Mouse (Mus musculus): ENCODE results near the gene Eps8l1. TPM values are rescaled to one million over a fixed set of nuclear protein-coding genes. Genes with fewer than 3 reads are reported as not detected.

The Eps8l1 gene
- polyA plus RNA-seq, 1 experiment from 2014 or later: 1.7 TPM

DNA sequence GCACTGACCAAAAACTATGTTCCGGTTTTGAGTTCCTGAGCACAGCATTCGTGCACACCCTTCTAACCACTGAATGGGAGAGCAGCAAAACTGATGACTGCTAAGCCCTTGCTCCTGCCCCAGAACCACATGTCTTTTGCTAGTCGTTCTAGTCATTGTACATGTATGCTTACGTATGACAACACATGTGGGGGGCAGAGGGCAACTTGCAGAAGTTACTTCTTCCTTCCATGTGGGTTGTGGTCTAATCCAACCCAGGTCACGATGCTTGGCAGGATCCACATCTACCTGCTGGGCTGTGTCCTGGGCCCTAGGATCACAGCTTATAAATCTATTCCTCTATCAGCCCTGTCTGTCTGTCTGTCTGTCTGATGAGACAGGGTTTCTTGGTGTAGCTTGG, 43.4 kb downstream of the Eps8l1 start:
- no peak for DNase-seq (ENCODE audit: low spot score)
- Histone ChIP-seq H3K27ac (no peak overlapping the region), H3K36me3 (peaks cover 10% of the 10 kb centered on the region; the same call in 1 of the 2 replicates), H3K4me3 (no peak overlapping the region), H3K27me3 (ENCODE audit: insufficient read depth, poor library complexity, severe bottlenecking) (no peaks in the 10 kb centered on the region), H3K9me3 (no peaks in the 10 kb centered on the region), H3K4me1 (peaks cover 28% of the 10 kb centered on the region)
- WGBS: 81% methylated on average over 5 of the region's 5 CpGs

- H3K4me1 ChIP-seq: peaks cover 27% of the 10 kb centered on the region
- H3K27ac ChIP-seq: peak overlapping the region; percentile 49
- no peaks in the 10 kb centered on the region for H3K27me3 ChIP-seq (ENCODE audit: insufficient read depth, poor library complexity, severe bottlenecking)
- WGBS: 45% methylated on average over 11 of the region's 11 CpGs
- no peaks in the 10 kb centered on the region for H3K9me3 ChIP-seq
- H3K36me3 ChIP-seq: peaks cover 10% of the 10 kb centered on the region; the same call in 1 of the 2 replicates
- H3K4me3 ChIP-seq: no peak overlapping the region
- no peak for DNase-seq (ENCODE audit: low spot score)
Observed at GRCm38 (mm10) chr7:4504646-4505435, 44.4 kb downstream of the Eps8l1 start.

DNA sequence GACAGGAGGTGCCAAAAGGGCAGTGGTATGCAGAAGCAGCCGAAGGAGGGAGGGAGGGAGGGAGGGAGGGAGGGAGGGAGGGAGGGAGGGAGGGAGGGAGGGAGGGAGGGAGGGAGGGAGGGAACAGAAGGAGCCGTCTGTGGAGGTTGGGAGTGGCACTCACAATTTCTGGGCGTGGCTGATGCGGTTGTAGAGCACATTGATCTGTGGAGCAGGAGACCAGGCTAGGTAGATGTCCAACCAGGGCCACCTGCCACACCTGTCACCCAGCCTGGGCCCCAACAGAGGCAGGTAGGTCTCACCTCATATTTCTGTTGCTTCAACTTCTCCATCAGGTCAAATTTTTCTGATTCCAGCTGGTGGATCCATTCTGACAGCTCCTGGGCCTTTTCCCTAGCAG, 46.7 kb downstream of the Eps8l1 start:
- H3K27ac ChIP-seq: no peak overlapping the region
- peaks cover 10% of the 10 kb centered on the region; the same call in 1 of the 2 replicates for H3K36me3 ChIP-seq
- H3K9me3 ChIP-seq: no peaks in the 10 kb centered on the region
- WGBS: 62% methylated on average over 3 of the region's 4 CpGs
- H3K4me3 ChIP-seq: no peak overlapping the region
- peaks cover 44% of the 10 kb centered on the region for H3K4me1 ChIP-seq
- H3K27me3 ChIP-seq (ENCODE audit: insufficient read depth, poor library complexity, severe bottlenecking): no peaks in the 10 kb centered on the region
- DNase-seq (ENCODE audit: low spot score): no peak

- Histone ChIP-seq H3K27ac (0 out of 2 replicates have a peak overlapping the region, but pooled peaks have one; percentile 29), H3K27me3 (ENCODE audit: insufficient read depth, poor library complexity, severe bottlenecking) (no peaks in the 10 kb centered on the region), H3K36me3 (peaks cover 10% of the 10 kb centered on the region; the same call in 1 of the 2 replicates), H3K9me3 (no peaks in the 10 kb centered on the region), H3K4me1 (peaks cover 49% of the 10 kb centered on the region), H3K4me3 (no peak overlapping the region)
- 74% methylated on average over 32 of the region's 32 CpGs for WGBS
- no peak for DNase-seq (ENCODE audit: low spot score)
Observed at GRCm38 (mm10) chr7:4508062-4508738, 47.7 kb downstream of the Eps8l1 start.

DNA sequence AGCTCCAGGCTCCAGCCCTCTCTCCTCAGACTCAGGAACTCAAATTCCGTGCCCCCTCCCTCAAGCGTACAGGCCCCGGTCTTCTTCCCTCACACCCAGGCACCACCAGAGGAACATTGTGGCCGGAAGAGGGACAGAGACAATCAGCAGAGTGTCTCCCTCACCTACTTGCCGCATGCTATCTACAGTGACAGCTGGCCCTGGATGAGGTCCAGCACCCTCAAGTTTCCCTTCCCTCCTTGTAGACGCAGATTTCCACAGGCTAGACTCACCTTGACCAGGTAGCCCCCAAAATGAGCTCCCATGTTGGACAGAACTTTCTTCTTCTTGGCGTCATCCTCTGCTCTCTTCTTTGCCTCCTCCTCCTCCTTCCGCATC, 48.3 kb downstream of the Eps8l1 start:
- Histone ChIP-seq H3K4me3 (no peak overlapping the region), H3K4me1 (peaks cover 54% of the 10 kb centered on the region), H3K9me3 (no peaks in the 10 kb centered on the region), H3K36me3 (peaks cover 10% of the 10 kb centered on the region; the same call in 1 of the 2 replicates), H3K27ac (peak overlapping the region; percentile 29; the same call in 1 of the 2 replicates), H3K27me3 (ENCODE audit: insufficient read depth, poor library complexity, severe bottlenecking) (no peaks in the 10 kb centered on the region)
- 76% methylated on average over 8 of the region's 8 CpGs for WGBS
- no peak for DNase-seq (ENCODE audit: low spot score)

- Histone ChIP-seq H3K27me3 (ENCODE audit: insufficient read depth, poor library complexity, severe bottlenecking) (no peaks in the 10 kb centered on the region), H3K4me1 (peaks cover 60% of the 10 kb centered on the region), H3K9me3 (no peaks in the 10 kb centered on the region), H3K27ac (peak overlapping the region; percentile 68), H3K4me3 (peak overlapping the region; percentile 31), H3K36me3 (peaks cover 10% of the 10 kb centered on the region; the same call in 1 of the 2 replicates)
- 13% methylated on average over 24 of the region's 24 CpGs for WGBS
- peak; percentile 96 for DNase-seq (ENCODE audit: low spot score)
Observed at GRCm38 (mm10) chr7:4509863-4510608, 49.6 kb downstream of the Eps8l1 start.

DNA sequence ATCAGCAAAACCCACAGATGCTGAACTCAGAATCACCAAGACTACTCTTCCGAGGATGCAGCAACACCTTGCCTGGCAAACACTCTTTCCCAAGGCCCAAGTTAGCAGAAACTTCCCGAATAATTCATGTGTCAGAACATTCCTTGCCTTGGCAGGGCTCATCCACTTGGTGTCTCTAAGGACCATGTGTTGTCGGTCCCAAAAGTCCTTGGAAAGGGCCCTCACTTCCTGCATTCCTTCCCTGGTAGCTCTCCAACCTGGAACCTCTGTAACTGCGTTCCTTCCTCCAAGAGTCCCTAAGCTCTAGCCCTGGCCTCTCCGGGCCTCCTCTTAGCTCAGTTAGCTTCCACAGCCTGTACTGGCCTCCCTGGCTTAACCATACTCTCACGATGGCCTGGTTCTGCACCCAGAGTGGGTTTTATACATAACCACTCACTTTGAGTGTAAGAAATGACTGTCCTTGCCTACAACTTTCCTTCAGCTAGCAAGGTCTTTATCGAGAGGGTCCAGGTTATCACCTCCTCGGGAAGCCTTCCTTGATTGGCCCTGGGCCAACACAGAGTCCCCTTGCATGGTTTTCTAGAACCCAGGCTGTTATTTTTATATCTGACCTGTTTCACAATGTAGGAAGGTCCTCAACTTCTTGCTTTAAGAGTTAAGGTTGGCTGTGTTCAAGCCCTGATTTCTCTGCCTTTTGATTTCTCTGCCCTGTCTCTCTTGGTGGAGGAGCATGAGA, 51.2 kb downstream of the Eps8l1 start:
- Histone ChIP-seq H3K27me3 (ENCODE audit: insufficient read depth, poor library complexity, severe bottlenecking) (no peaks in the 10 kb centered on the region), H3K4me1 (peaks cover 74% of the 10 kb centered on the region), H3K4me3 (peak overlapping the region; percentile 29; the same call in 1 of the 2 replicates), H3K9me3 (no peaks in the 10 kb centered on the region), H3K27ac (peak overlapping the region; percentile 72), H3K36me3 (peaks cover 10% of the 10 kb centered on the region; the same call in 1 of the 2 replicates)
- no peak for DNase-seq (ENCODE audit: low spot score)
- WGBS: 58% methylated on average over 8 of the region's 8 CpGs

- peaks cover 9% of the 10 kb centered on the region for H3K36me3 ChIP-seq
- H3K4me1 ChIP-seq: peaks cover 82% of the 10 kb centered on the region
- no peaks in the 10 kb centered on the region for H3K9me3 ChIP-seq
- 21% methylated on average over 13 of the region's 13 CpGs for WGBS
- DNase-seq (ENCODE audit: low spot score): no peak
- H3K4me3 ChIP-seq: peak overlapping the region; percentile 37
- H3K27ac ChIP-seq: peak overlapping the region; percentile 87; the same call in 1 of the 2 replicates
- no peaks in the 10 kb centered on the region for H3K27me3 ChIP-seq (ENCODE audit: insufficient read depth, poor library complexity, severe bottlenecking)
Observed at GRCm38 (mm10) chr7:4513236-4513635, 52.8 kb downstream of the Eps8l1 start.

GRCm38 (mm10) chr7:4513829-4514712, 53.6 kb downstream of the Eps8l1 start:
- Histone ChIP-seq H3K4me3 (peak overlapping the region; percentile 37), H3K9me3 (no peaks in the 10 kb centered on the region), H3K36me3 (peaks cover 11% of the 10 kb centered on the region), H3K27me3 (ENCODE audit: insufficient read depth, poor library complexity, severe bottlenecking) (no peaks in the 10 kb centered on the region), H3K4me1 (peaks cover 84% of the 10 kb centered on the region), H3K27ac (peak overlapping the region; percentile 87)
- no peak for DNase-seq (ENCODE audit: low spot score)
- WGBS: 52% methylated on average over 6 of the region's 6 CpGs

DNA sequence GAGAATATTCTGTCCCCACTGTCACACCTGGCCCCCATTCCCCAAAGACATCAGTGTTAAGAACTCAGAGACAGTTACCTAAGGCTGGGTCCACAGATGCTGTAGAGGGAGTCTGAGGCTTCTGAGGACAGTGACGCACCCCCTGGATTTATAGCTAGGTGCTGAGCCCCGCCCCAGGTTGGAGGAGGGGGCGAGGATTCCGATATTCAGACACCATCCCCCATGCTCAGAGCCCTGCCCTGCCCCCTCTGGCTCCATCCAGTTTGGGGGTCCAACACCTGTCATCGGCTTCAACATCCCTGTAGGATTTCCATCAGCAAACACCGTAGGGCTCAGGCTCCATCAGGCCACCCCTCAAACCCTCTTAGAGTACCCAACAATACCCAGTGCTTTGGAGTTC, 55.4 kb downstream of the Eps8l1 start:
- Histone ChIP-seq H3K4me3 (peak overlapping the region; percentile 34), H3K36me3 (peaks cover 26% of the 10 kb centered on the region), H3K9me3 (no peaks in the 10 kb centered on the region), H3K27ac (peak overlapping the region; percentile 87), H3K27me3 (ENCODE audit: insufficient read depth, poor library complexity, severe bottlenecking) (no peaks in the 10 kb centered on the region), H3K4me1 (peaks cover 80% of the 10 kb centered on the region)
- no peak for DNase-seq (ENCODE audit: low spot score)
- WGBS: 56% methylated on average over 6 of the region's 6 CpGs

- Histone ChIP-seq H3K4me3 (peak within 1 kb of the TSS; percentile 34), H3K36me3 (peaks cover 26% of the 10 kb centered on the region), H3K27me3 (ENCODE audit: insufficient read depth, poor library complexity, severe bottlenecking) (peaks cover 2% of the 10 kb centered on the region; the same call in 1 of the 2 replicates), H3K4me1 (peaks cover 74% of the 10 kb centered on the region), H3K27ac (peak within 1 kb of the TSS; percentile 87), H3K9me3 (no peaks in the 10 kb centered on the region)
- DNase-seq (ENCODE audit: low spot score): no peak
- WGBS: 8% methylated on average over 4 of the region's 4 CpGs
Observed at GRCm38 (mm10) chr7:4516332-4517050, 56.0 kb downstream of the Eps8l1 start, which contains the start of gene Tnnt1. Gene Tnnt1, minus strand, starts transcription at chr7:4516382.
